Mouse (Mus musculus) heart, postnatal 0 days (tissue): ENCODE results near the gene Pfkfb3.

Experiments
- CTCF ChIP-seq: IDR thresholded peaks from 2 replicates; pipeline ENCODE4 v1.5.1; 2016; ENCODE audit warnings: antibody characterized with exemption, control low read depth, low read depth
- EP300 ChIP-seq: IDR thresholded peaks from 2 replicates; pipeline ENCODE4 v1.6.1; 2016; ENCODE audit warnings: antibody characterized with exemption, low read depth

- TF ChIP-seq EP300 (no peak), CTCF (no peak)
Observed at GRCm38 (mm10) chr2:11426379-11426778, 127.5 kb downstream of the Pfkfb3 start.
